Mouse (Mus musculus) kidney, adult 2 months (tissue): ENCODE measurements around the gene Trabd2b.

Experiments
- CTCF ChIP-seq: fragments of 200-500 bp; conservative IDR thresholded peaks from 2 replicates; pipeline ENCODE4 v1.5.1; 2011; ENCODE audit warnings: low read depth, mild to moderate bottlenecking, control low read depth, low read length, moderate library complexity, mixed read lengths; ENCODE audit not compliant: insufficient read depth, insufficient read length
- POLR2A ChIP-seq: fragments of 200-500 bp; IDR thresholded peaks from one replicate; pipeline ENCODE4 v1.6.1; 2011; ENCODE audit warnings: low read depth, low read length, control low read depth

- TF ChIP-seq POLR2A (no peak), CTCF (no peak)
Measured at GRCm38 (mm10) chr4:114361336-114361735, 45.2 kb upstream of the Trabd2b start.
